Mouse (Mus musculus) layer of hippocampus, adult 2 months (tissue): ENCODE measurements around the gene Rfesd. TPM values are rescaled to one million over a fixed set of nuclear protein-coding genes. Genes with fewer than 3 reads are reported as not detected.

Experiments used
- DNase-seq, 2 experiments: peaks; one replicate each; pipeline ENCODE4 v3.0.0; 2022; ENCODE audit warnings: low spot score in 2 of 2
- H3K27ac ChIP-seq: fragments of 200-600 bp; 2 replicates; pipeline ENCODE4 v1.8.1; 2022
- H3K4me3 ChIP-seq: fragments of 200-600 bp; 2 replicates; pipeline ENCODE4 v1.8.1; 2022; ENCODE audit warnings: mild to moderate bottlenecking
- CTCF ChIP-seq: fragments of 200-600 bp; conservative IDR thresholded peaks from 2 replicates; pipeline ENCODE4 v1.8.1; 2022; ENCODE audit warnings: antibody characterized with exemption, mild to moderate bottlenecking, moderate library complexity
- total RNA-seq, 2 experiments: library from RNA; stranded (reverse); gene quantifications; 2 replicates each; pipeline ENCODE4 v1.2.3; 2021

The Rfesd gene
- total RNA-seq, 2 experiments from 2014 or later = 18.2 to 21.6 TPM

GRCm38 (mm10) chr13:75955357-75955992 lies 63.0 kb downstream of the Rfesd start:
- no peak overlapping the region for H3K27ac ChIP-seq
- DNase-seq = no peak
- no peak for TF ChIP-seq CTCF
- no peak overlapping the region for H3K4me3 ChIP-seq

Other genes with a start within 250 kb of the Rfesd start
- gene Glrx, start 178.9 kb downstream of the Rfesd start, total RNA-seq = 10 to 100 TPM; 45.7 to 49.9 TPM
- 10 to 100 TPM; 15.9 to 16.7 TPM for gene Rhobtb3, start 74.8 kb downstream of the Rfesd start, total RNA-seq
- under 1 TPM in 1 of 2 experiments, not detected in 1; 0.46 TPM for gene Spata9, start 51.6 kb downstream of the Rfesd start, total RNA-seq
- gene Gpr150, start 38.3 kb upstream of the Rfesd start, total RNA-seq = 1 to 10 TPM; 1.6 to 2.2 TPM
- gene Arsk, start 79.9 kb upstream of the Rfesd start, total RNA-seq = 1 to 10 TPM; 5.9 to 7.0 TPM
- gene Ttc37, start 80.0 kb upstream of the Rfesd start, total RNA-seq = 10 to 100 TPM; 19.8 to 22.2 TPM